Mouse (Mus musculus): ENCODE data around the gene Cpa2. TPM values are rescaled to one million over a fixed set of nuclear protein-coding genes. Genes with fewer than 3 reads are reported as not detected.

Cpa2 gene
- total RNA-seq, 2 experiments from 2014 or later, result 0.64 TPM; not detected in 1

- Histone ChIP-seq H3K4me3 (peak overlapping the region; percentile 8; the same call in 1 of the 2 replicates), H3K27ac (peak overlapping the region; percentile 74)
- no peak for TF ChIP-seq CTCF (conservative IDR thresholded peaks at IDR 0.05)
- DNase-seq (ENCODE audit: low spot score in 2 of 2), result peak; percentile 66 to 84
Observed at GRCm38 (mm10) chr6:30572456-30573311, 31.3 kb downstream of the Cpa2 start.

DNA sequence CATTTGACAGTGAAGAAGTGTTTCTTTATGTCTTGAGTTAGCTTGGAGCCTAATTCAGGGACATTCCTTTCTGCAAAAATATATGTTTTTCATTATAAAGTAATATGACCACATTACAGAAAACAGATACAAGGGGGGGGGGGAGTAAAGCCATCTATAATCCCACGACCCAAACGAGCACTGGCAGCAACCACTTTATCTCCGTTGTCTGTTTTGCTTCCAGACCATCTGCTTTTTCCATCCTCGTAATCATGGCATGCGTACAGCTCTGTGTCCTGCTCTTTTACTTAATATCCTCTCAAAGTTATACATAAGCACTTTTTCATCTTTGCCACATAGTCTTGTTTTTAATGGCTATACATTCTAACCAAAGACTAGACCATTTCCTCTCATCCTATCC, 32.0 kb downstream of the Cpa2 start:
- no peak for DNase-seq (ENCODE audit: low spot score in 2 of 2)
- TF ChIP-seq CTCF (conservative IDR thresholded peaks at IDR 0.05), result no peak
- peak overlapping the region; percentile 74 for H3K27ac ChIP-seq
- H3K4me3 ChIP-seq, result no peak overlapping the region

- no peak for TF ChIP-seq CTCF (conservative IDR thresholded peaks at IDR 0.05)
- no peak overlapping the region for H3K4me3 ChIP-seq
- H3K27ac ChIP-seq, result no peak overlapping the region
- no peak for DNase-seq (ENCODE audit: low spot score in 2 of 2)
Observed at GRCm38 (mm10) chr6:30574945-30575344, 33.6 kb downstream of the Cpa2 start.

- Histone ChIP-seq H3K4me3 (no peak overlapping the region), H3K27ac (no peak overlapping the region)
- DNase-seq (ENCODE audit: low spot score in 2 of 2), result no peak
- no peak for TF ChIP-seq CTCF (conservative IDR thresholded peaks at IDR 0.05)
Observed at GRCm38 (mm10) chr6:30576477-30577203, 35.3 kb downstream of the Cpa2 start.

- no peak overlapping the region; the same call in 1 of the 2 replicates for H3K4me3 ChIP-seq
- no peak overlapping the region for H3K27ac ChIP-seq
- TF ChIP-seq CTCF (conservative IDR thresholded peaks at IDR 0.05), result no peak
- no peak for DNase-seq (ENCODE audit: low spot score in 2 of 2)
Observed at GRCm38 (mm10) chr6:30579961-30580840, 38.8 kb downstream of the Cpa2 start.

DNA sequence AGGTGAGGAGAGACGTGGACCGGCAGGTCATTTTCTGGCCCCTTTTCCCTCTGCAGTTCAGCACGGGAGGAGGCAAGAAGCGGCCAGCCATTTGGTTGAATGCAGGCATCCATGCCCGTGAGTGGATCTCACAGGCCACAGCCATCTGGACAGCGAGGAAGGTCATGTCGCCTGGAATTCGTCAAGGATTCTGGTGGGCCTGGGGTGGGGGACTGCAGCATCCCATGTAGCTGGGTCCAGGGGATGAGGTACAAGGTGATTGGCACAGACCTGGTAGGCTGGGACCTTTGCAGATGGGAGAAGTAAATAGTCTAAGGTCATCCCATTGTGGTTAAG, 39.4 kb downstream of the Cpa2 start:
- no peak for DNase-seq (ENCODE audit: low spot score in 2 of 2)
- no peak for TF ChIP-seq CTCF (conservative IDR thresholded peaks at IDR 0.05)
- H3K4me3 ChIP-seq, result no peak overlapping the region; the same call in 1 of the 2 replicates
- H3K27ac ChIP-seq, result no peak overlapping the region

GRCm38 (mm10) chr6:30586886-30587442, 45.6 kb downstream of the Cpa2 start:
- no peak overlapping the region for H3K4me3 ChIP-seq
- no peak for DNase-seq (ENCODE audit: low spot score in 2 of 2)
- no peak for TF ChIP-seq CTCF (conservative IDR thresholded peaks at IDR 0.05)
- H3K27ac ChIP-seq, result no peak overlapping the region

DNA sequence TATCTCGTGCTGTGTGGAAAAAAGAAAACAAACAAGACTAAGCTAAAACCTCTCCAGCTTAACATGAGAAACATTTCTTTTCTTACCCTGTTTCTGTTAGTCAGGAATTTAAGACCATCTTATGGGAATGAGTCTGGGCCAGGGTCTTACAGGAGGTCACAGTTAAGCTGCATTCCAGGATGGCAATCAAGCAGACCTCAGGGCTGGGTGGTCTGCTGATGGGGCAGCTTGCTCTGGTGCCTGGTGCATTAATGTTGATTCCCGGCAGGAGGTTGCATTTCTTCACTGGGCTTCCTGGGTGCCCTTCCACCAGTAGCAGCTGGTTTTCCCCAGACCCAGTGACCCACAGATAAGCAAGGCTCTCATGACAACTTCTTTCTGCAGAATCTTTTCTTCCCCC, 48.4 kb downstream of the Cpa2 start:
- Histone ChIP-seq H3K27ac (no peak overlapping the region), H3K4me3 (no peak overlapping the region)
- DNase-seq (ENCODE audit: low spot score in 2 of 2), result no peak
- TF ChIP-seq CTCF (conservative IDR thresholded peaks at IDR 0.05), result no peak

- no peak for TF ChIP-seq CTCF (conservative IDR thresholded peaks at IDR 0.05)
- Histone ChIP-seq H3K4me3 (no peak overlapping the region), H3K27ac (no peak overlapping the region)
- no peak for DNase-seq (ENCODE audit: low spot score in 2 of 2)
Observed at GRCm38 (mm10) chr6:30591851-30592404, 50.5 kb downstream of the Cpa2 start.

DNA sequence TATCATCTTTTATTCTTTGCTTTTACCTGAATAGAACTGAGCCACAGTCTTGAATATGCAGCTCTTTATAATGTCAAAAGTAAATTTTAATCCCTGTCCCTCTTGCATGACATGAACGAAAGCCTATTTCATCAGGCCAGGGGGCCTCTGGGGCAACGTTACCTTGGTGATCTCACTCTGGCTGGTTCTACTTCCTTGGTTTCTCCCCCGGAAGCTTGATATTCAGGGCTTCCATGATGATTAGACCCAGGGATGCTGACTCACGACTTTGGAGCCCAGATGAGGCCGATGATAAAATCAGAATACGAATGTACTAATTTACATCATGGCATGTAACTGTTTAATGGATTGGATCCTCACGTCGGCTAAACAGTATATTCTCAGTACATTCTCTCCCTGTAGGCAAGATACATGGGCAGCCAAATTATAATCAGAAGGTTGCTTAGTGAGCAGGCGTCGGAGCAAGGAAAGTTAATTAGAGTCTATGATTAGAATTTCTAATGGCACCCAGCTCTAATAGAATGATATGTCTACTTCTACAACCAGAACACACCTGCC, 51.1 kb downstream of the Cpa2 start:
- H3K27ac ChIP-seq, result no peak overlapping the region
- no peak for TF ChIP-seq CTCF (conservative IDR thresholded peaks at IDR 0.05)
- no peak overlapping the region for H3K4me3 ChIP-seq
- DNase-seq (ENCODE audit: low spot score in 2 of 2), result no peak

DNA sequence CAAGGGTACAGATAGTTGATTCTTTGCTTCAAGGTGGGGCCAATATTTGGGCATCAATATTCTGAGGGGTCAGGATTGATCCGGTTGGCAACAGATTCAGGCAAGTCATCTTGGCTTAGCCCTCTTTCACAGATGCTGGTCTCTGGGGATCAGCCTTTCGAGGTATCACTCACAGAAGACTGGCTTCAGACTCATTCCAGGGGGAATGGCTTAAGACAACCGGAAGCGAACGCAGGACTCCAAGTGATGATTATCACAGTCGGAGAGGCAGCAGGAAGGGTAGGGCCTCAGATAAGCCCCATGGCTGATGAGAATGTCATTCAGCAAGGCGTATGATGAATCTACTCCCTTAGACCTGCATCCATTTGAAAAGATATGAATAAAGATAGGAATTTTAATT, 53.0 kb downstream of the Cpa2 start:
- H3K27ac ChIP-seq, result no peak overlapping the region
- no peak overlapping the region for H3K4me3 ChIP-seq
- DNase-seq (ENCODE audit: low spot score in 2 of 2), result no peak
- no peak for TF ChIP-seq CTCF (conservative IDR thresholded peaks at IDR 0.05)

All from layer of hippocampus, adult 2 months (tissue).